Mouse (Mus musculus) adrenal gland (tissue): ENCODE measurements around the gene Cdk1.

Source experiments
- intact Hi-C: fragments of 180-260 bp; cut with DNase I; formaldehyde crosslinking; loops from one replicate; pipeline ENCODE4 v1.15.1; 2025

Gene Cdk1

DNA sequence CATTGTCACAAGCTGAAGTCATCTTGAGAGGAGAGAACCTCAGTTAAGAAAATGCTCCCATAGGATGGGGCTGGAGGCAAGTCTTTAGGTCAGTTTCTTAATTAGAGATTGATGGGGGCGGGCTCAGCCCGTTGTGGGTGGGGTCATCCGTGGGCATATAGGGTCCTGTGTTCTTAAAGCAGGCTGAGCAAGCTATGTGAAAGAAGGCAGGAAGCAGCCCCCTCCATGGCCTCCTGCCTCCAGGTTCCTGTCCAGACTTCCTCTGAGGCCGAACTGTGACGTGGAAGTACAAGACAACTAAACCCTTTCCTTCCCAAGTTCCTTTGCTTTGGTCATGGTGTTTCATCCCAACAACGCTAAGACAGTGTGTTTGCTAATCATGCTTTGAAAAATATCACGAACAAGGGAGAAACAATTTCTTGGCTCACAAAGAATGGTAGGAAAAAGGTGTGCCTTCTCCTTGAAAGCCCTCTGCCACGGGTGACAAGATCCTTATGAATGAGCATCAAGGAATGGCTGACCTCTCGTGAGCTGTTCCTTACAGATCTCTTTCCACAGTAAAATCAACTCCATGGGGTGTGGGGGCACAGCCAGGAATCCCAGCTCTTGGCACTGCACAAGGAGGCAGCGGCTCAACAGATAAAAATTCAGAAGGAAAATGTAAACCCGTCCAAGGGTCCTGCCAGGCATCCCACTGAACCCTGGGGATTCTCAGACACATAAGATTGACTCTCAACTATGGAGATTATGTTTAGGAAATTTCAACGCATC is 1.5 kb downstream of the Cdk1 start:
- intact Hi-C loops = no loop called here

DNA sequence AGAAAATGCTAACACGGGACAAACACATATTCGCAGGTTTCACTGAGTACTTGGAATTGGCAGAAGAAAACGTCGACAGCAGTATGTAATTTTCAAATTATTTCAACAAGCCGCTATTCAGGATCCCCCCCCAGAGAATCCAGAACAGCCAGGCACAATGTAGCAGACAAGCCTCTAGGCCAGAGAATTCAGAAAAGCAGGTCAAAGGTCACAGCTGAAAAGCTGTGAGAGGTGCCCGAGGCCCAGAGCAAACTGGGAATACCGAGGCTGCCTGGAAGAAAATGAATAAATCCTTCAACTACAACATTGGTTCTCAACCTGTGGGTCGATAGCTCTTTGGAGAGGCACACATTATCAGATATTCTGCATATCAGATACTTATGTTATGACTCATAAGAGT is 4.5 kb downstream of the Cdk1 start:
- intact Hi-C loops = no loop called here

- intact Hi-C loops = no loop called here
Observed at GRCm38 (mm10) chr10:69342328-69342727, 10.4 kb downstream of the Cdk1 start.

DNA sequence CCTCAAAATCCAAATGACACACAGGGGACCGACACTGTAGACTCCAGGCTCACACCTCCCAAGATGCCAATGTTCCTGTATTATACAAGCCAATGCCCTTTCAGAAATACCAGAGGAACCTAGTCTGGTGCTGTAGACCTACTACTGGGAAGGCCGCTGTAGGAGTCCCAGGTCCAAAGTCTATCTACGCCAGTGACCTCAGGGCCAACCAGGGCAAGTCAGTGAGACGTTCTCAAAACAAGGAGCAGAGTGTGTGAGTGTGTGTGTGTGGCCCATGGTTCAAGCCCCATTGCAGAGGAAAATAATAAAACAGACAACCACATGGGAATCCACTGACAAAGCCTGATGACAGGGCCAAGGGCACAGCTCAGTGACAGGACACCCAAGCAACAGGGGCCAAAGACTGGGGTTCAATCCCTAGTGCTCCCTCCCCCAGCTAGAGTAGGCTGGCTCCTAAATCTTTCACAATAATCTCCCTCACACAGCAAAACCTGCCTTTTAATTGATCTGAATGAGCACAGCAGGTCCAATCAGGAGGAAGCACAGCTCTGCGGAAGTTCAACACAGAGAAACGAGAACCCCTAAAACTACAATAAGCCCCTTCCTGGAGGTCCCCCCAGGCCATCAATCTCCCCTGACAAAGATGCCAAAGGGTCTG is 11.0 kb downstream of the Cdk1 start:
- intact Hi-C loops = no loop called here

DNA sequence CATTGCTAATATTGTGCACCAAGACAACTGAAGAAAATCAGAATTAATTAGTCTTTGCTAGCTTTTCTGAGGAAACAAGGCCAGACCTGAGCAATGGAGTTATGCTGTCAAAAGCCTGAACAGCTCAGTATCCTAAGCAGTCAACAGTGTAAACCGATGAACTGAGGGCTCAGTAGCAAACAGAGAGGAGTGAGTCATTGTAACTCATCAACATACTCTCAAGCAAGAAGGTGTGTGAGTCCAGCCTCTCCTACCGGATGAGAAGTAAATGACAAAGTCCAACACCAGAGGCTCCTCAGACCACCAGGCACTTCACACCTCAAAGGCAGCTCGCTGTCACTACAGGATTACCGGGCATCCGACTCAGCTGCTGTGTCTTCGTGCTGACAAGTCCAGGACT is 12.7 kb downstream of the Cdk1 start:
- intact Hi-C loops = no loop called here

DNA sequence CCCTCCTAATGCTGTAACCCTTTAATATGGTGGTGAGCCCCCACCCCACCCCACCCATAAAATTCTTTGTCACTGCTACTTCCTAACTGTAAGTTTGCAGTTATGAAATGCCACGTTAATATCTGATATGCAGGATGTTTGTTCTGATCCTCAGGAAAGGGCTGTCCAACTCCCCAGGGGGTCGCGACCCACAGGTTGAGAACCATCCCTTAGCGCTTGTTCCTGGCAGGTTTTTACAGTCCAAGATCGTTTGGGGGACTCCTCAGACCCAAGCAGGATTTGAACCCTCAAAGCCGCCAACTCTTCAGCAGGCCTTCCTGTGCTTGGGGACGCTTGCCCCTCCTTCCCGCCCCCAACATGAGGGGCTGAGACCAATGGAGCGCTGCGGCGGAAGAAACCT is 16.5 kb downstream of the Cdk1 start:
- intact Hi-C loops = no loop called here

- intact Hi-C loops = no loop called here
Observed at GRCm38 (mm10) chr10:69335611-69336010, 17.1 kb downstream of the Cdk1 start.

- intact Hi-C loops = no loop called here
Observed at GRCm38 (mm10) chr10:69335195-69335536, 17.6 kb downstream of the Cdk1 start.

DNA sequence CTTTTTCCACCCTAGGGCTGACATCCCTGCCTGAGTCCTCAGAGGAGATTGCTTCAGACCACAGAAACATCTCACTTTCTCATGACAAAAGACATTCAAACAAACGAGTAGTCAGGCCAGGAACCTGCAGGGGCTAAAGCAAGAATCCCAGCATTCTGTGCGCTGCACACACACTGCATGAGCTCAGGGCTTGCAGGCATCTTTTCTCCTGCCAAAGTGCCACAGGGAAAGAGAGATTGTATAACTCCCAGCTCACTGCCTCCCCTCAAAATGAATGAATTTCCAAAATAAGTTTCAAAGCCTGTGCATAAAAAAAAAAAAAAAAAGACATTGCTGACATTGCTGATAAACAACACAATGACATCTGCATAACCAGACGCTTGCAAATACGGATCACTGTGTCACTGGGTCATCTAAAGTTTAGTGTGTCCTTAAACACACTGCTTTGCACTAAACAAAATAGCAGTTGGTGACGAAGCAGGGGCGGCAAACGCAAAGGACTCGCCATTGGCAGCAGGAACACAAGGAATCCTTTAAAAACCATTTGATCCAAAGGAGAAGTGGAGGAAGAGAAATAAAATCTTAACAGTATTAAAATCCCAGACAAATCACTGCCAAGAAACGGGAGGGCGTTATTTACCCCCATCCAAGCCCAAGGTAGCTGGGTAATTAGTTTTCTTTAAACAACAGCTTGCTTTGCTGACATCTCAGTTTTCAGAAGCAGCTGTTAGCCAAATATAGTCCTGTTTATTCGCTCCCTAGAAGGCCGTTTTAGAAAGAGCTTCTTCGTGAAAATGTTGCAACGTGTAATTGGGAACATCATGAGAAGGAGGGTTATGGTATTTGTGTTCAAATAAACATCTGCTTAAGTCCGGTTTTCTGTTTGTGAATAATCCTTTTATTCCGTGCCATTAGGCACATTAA is 18.2 kb downstream of the Cdk1 start:
- intact Hi-C loops = no loop called here

DNA sequence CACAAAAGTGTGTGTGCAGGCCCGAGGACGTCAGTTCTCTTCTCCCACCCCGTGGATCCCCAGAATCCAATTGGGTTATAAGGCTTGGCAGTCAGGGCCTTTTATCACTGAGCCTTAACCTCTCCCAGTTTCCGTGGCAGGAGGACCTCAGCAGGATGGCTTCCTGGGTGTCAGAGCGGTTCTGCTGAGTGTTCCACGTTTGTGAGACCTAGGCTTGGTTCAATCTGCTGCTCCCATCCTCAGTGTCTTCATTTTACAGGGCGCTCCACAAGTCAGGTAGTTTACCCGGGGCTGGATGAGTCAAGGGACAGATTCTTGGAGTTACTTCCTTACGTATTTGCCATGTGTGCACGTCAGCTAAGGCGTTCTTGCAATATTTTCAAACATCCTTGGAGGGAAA is 19.5 kb downstream of the Cdk1 start:
- intact Hi-C loops = no loop called here

GRCm38 (mm10) chr10:69331231-69331630 is 21.5 kb downstream of the Cdk1 start:
- intact Hi-C loops = no loop called here

GRCm38 (mm10) chr10:69328656-69329046 is 24.1 kb downstream of the Cdk1 start:
- intact Hi-C loops = no loop called here

- intact Hi-C loops = no loop called here
Observed at GRCm38 (mm10) chr10:69328029-69328655, 24.6 kb downstream of the Cdk1 start.

- intact Hi-C loops = no loop called here
Observed at GRCm38 (mm10) chr10:69327362-69327761, 25.4 kb downstream of the Cdk1 start.

DNA sequence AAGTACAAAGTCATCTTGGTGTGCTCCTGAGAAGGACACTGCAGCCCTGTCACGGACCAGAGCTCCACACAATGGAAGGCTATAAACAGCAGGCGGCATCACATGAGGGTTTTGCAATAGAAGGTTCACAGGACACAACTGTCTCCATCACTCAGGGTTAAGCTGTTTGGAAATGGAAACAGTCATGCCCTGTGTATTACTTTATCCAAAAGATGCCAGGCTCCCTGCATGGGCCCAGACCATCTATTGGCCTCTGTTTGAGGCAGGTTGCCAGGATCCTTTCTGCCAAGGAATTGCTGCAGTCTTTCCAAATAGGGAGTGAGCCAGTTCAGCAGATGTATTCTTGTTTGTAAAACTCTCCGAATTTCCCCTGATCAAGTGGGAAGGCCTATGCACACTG is 26.3 kb downstream of the Cdk1 start:
- intact Hi-C loops = no loop called here

DNA sequence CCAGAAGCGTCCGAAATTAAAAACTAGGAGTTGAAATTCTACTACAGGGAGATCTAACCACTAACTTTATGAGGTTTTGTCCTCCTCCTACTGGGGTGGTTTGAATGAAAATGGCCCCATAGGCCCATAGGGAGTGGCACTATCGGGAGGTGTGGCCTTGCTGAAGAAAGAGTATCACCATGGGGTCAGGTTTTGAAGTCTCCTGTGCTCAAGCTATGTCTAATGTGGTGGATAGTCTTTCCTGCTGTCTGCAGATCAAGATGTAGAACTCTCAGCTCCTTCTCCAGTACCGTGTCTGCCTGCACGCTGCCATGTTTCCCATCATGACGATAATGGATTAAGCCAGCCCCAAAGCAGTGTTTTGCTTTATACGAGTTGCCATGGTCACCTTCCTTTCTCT is 27.9 kb downstream of the Cdk1 start:
- intact Hi-C loops = loop anchor here (5.0 kb wide), 1 partner anchor 418 kb away; no protein-coding TSS in a partner anchor

GRCm38 (mm10) chr10:69323986-69324385 is 28.8 kb downstream of the Cdk1 start:
- intact Hi-C loops = loop anchor here (5.0 kb wide), 1 partner anchor 417 kb away; no protein-coding TSS in a partner anchor

GRCm38 (mm10) chr10:69321519-69322035 is 31.2 kb downstream of the Cdk1 start:
- intact Hi-C loops = loop anchor here (5.0 kb wide), 1 partner anchor 414 kb away; no protein-coding TSS in a partner anchor

GRCm38 (mm10) chr10:69320667-69321518 is 31.8 kb downstream of the Cdk1 start:
- intact Hi-C loops = loop anchor here (5.0 kb wide), 1 partner anchor 414 kb away; no protein-coding TSS in a partner anchor

- intact Hi-C loops = no loop called here
Observed at GRCm38 (mm10) chr10:69318514-69318913, 34.2 kb downstream of the Cdk1 start.
